Mouse (Mus musculus): ENCODE results near the gene Spryd3. TPM values are rescaled to one million over a fixed set of nuclear protein-coding genes. Genes with fewer than 3 reads are reported as not detected.

Gene Spryd3
- polyA plus RNA-seq, 1 experiment from 2014 or later = 61.8 TPM

GRCm38 (mm10) chr15:102105764-102106730 lies 30.0 kb downstream of the Spryd3 start:
- Histone ChIP-seq H3K9ac (replicated peaks; ENCODE audit: low read depth, low read length) (no peak overlapping the region), H3K4me3 (ENCODE audit: low read depth, low read length) (no peak overlapping the region; the same call in 1 of the 2 replicates), H3K9me3 (ENCODE audit: control insufficient read depth, low read length) (no peaks in the 10 kb centered on the region), H3K4me2 (ENCODE audit: low read depth, low read length) (peak overlapping the region; percentile 41), H3K27me3 (ENCODE audit: control insufficient read depth, insufficient read depth, low read length) (peaks cover 18% of the 10 kb centered on the region), H3K36me3 (ENCODE audit: control insufficient read depth, insufficient read depth, low read length) (no peaks in the 10 kb centered on the region), H3K27ac (ENCODE audit: low read depth, low read length) (no peak overlapping the region), H3K4me1 (ENCODE audit: control insufficient read depth, insufficient read depth, low read length) (peaks cover 3% of the 10 kb centered on the region; the same call in 1 of the 2 replicates)
- no peak for ATAC-seq (ENCODE audit: low read depth)
- WGBS = 29% methylated on average over 18 of the region's 18 CpGs

DNA sequence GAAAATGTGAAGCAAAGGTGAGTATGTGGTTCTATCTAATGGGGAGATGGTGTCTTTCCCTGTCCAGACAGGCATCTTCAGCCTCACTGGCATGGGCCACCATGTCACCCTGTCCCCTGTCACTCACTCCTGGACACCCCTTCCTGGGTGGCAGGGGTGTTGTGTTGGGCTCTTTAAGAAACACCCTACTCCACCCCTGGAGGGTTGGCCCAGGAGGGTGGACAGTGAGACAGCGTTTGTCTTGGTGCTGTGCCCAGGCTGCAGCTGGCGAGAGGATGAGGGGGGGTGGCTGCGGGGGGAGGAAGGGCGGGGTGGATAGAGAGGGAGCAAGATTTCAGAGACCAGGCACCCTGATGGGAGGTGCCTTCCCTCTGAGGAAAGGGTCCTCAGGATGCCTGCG lies 30.7 kb downstream of the Spryd3 start:
- Histone ChIP-seq H3K27ac (ENCODE audit: low read depth, low read length) (no peak overlapping the region), H3K9ac (replicated peaks; ENCODE audit: low read depth, low read length) (no peak overlapping the region), H3K27me3 (ENCODE audit: control insufficient read depth, insufficient read depth, low read length) (peaks cover 18% of the 10 kb centered on the region), H3K36me3 (ENCODE audit: control insufficient read depth, insufficient read depth, low read length) (no peaks in the 10 kb centered on the region), H3K9me3 (ENCODE audit: control insufficient read depth, low read length) (no peaks in the 10 kb centered on the region), H3K4me2 (ENCODE audit: low read depth, low read length) (peak overlapping the region; percentile 1; the same call in 1 of the 2 replicates), H3K4me3 (ENCODE audit: low read depth, low read length) (no peak overlapping the region), H3K4me1 (ENCODE audit: control insufficient read depth, insufficient read depth, low read length) (peaks cover 5% of the 10 kb centered on the region; the same call in 1 of the 2 replicates)
- WGBS = 48% methylated on average over 5 of the region's 5 CpGs
- no peak for ATAC-seq (ENCODE audit: low read depth)

- Histone ChIP-seq H3K36me3 (ENCODE audit: control insufficient read depth, insufficient read depth, low read length) (no peaks in the 10 kb centered on the region), H3K9me3 (ENCODE audit: control insufficient read depth, low read length) (no peaks in the 10 kb centered on the region), H3K4me2 (ENCODE audit: low read depth, low read length) (peak overlapping the region; percentile 27), H3K4me3 (ENCODE audit: low read depth, low read length) (no peak overlapping the region; the same call in 1 of the 2 replicates), H3K27ac (ENCODE audit: low read depth, low read length) (no peak overlapping the region), H3K4me1 (ENCODE audit: control insufficient read depth, insufficient read depth, low read length) (peaks cover 11% of the 10 kb centered on the region), H3K27me3 (ENCODE audit: control insufficient read depth, insufficient read depth, low read length) (peaks cover 18% of the 10 kb centered on the region), H3K9ac (replicated peaks; ENCODE audit: low read depth, low read length) (no peak overlapping the region)
- ATAC-seq (ENCODE audit: low read depth) = no peak
- 26% methylated on average over 12 of the region's 12 CpGs for WGBS
Observed at GRCm38 (mm10) chr15:102103947-102104555, 32.0 kb downstream of the Spryd3 start.

GRCm38 (mm10) chr15:102103371-102103946 lies 32.6 kb downstream of the Spryd3 start:
- H3K9me3 ChIP-seq (ENCODE audit: control insufficient read depth, low read length) = no peaks in the 10 kb centered on the region
- peak overlapping the region; percentile 27 for H3K4me2 ChIP-seq (ENCODE audit: low read depth, low read length)
- 7% methylated on average over 14 of the region's 14 CpGs for WGBS
- peak overlapping the region; percentile 62; the same call in 1 of the 2 replicates for H3K27ac ChIP-seq (ENCODE audit: low read depth, low read length)
- H3K27me3 ChIP-seq (ENCODE audit: control insufficient read depth, insufficient read depth, low read length) = peaks cover 18% of the 10 kb centered on the region
- H3K36me3 ChIP-seq (ENCODE audit: control insufficient read depth, insufficient read depth, low read length) = no peaks in the 10 kb centered on the region
- ATAC-seq (ENCODE audit: low read depth) = no peak
- H3K4me3 ChIP-seq (ENCODE audit: low read depth, low read length) = peak overlapping the region; percentile 19; the same call in 1 of the 2 replicates
- peaks cover 11% of the 10 kb centered on the region for H3K4me1 ChIP-seq (ENCODE audit: control insufficient read depth, insufficient read depth, low read length)
- H3K9ac ChIP-seq (replicated peaks; ENCODE audit: low read depth, low read length) = 0 out of 2 replicates have a peak overlapping the region, but pooled peaks have one; percentile 4

DNA sequence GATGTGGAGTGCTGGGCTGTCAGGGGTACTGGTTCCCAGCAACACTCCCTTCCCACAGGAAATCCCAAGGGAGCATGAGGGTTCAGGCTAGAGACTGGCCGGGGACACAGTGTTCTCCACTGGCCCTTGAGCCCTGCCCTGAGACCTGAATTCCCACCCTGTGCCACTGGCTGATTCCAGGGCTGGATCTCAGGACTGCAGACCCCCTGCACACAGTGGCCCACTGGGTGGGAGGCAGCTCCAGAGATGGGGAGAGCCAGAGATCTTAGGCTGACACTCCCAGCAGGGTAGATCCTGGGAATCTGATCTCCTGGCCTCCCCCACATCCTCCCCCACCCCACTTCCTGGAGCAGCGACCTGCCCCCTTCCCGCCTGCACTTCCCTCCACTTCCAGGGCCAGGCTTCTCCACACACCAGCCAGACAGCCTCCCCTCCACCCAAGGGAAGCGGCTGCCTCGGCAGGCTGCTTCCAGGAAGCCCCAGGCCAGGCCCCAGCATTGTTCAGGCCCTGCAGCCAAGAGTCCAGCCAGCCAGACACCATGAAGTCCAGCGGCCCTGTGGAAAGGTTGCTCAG lies 33.4 kb downstream of the Spryd3 start:
- peaks cover 11% of the 10 kb centered on the region for H3K4me1 ChIP-seq (ENCODE audit: control insufficient read depth, insufficient read depth, low read length)
- WGBS = 17% methylated on average over 5 of the region's 6 CpGs
- H3K4me3 ChIP-seq (ENCODE audit: low read depth, low read length) = peak overlapping the region; percentile 19
- no peaks in the 10 kb centered on the region for H3K36me3 ChIP-seq (ENCODE audit: control insufficient read depth, insufficient read depth, low read length)
- no peak for ATAC-seq (ENCODE audit: low read depth)
- peak overlapping the region; percentile 27; the same call in 1 of the 2 replicates for H3K4me2 ChIP-seq (ENCODE audit: low read depth, low read length)
- H3K27ac ChIP-seq (ENCODE audit: low read depth, low read length) = peak overlapping the region; percentile 62; the same call in 1 of the 2 replicates
- peaks cover 15% of the 10 kb centered on the region for H3K27me3 ChIP-seq (ENCODE audit: control insufficient read depth, insufficient read depth, low read length)
- peak overlapping the region; percentile 4; the same call in 1 of the 2 replicates for H3K9ac ChIP-seq (replicated peaks; ENCODE audit: low read depth, low read length)
- H3K9me3 ChIP-seq (ENCODE audit: control insufficient read depth, low read length) = no peaks in the 10 kb centered on the region

DNA sequence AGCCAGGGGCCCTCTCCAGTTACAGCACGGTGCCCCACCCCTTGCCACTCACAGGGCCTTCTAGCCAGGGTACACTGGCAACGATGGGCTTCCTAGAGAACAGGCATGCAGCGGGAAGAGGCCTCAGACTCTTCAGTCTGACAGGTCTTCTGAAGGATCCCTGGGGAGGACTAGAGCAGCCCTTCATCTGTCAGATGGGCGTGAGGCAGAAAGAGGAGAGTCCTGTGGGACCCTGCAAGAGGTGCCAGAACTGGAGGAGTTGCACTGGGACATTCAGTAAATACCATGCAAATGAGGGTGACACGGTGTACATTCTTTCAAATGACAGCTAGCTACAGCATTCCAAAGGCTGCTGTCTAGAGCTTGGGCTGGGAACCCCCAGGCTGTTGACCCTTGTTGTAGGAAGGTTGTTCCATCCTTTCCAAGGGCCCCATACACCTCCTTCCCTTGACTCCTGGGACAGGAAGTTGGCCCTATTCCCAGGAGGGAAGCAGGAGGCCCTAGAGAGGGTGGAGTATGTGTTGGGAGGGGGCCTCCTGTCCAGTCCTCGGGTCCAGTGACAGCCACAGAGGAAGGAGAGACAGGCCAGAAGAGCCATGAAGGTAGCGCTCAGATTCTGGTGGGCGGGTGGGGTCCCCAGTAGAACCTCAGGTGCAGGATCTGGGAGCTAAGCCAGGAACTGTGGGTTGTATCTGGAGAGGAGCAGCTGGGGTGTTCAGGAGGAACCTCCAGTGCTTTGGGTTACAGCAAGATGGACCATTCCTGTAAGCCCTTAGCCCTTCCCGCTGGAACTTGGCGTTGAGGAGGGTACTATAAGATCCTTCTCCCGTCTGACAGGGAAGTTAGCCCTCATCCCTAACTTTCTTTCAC lies 34.1 kb downstream of the Spryd3 start:
- no peaks in the 10 kb centered on the region for H3K9me3 ChIP-seq (ENCODE audit: control insufficient read depth, low read length)
- ATAC-seq (ENCODE audit: low read depth) = no peak
- H3K4me2 ChIP-seq (ENCODE audit: low read depth, low read length) = peak overlapping the region; percentile 15; the same call in 1 of the 2 replicates
- H3K27me3 ChIP-seq (ENCODE audit: control insufficient read depth, insufficient read depth, low read length) = peaks cover 13% of the 10 kb centered on the region
- 32% methylated on average over 11 of the region's 11 CpGs for WGBS
- H3K4me3 ChIP-seq (ENCODE audit: low read depth, low read length) = no peak overlapping the region
- peak overlapping the region; percentile 52; the same call in 1 of the 2 replicates for H3K27ac ChIP-seq (ENCODE audit: low read depth, low read length)
- peaks cover 11% of the 10 kb centered on the region for H3K4me1 ChIP-seq (ENCODE audit: control insufficient read depth, insufficient read depth, low read length)
- 0 out of 2 replicates have a peak, but pooled peaks cover 4% of the 10 kb centered on the region for H3K36me3 ChIP-seq (ENCODE audit: control insufficient read depth, insufficient read depth, low read length)
- H3K9ac ChIP-seq (replicated peaks; ENCODE audit: low read depth, low read length) = no peak overlapping the region

GRCm38 (mm10) chr15:102100996-102101671 lies 34.9 kb downstream of the Spryd3 start:
- H3K27ac ChIP-seq (ENCODE audit: low read depth, low read length) = peak overlapping the region; percentile 44; the same call in 1 of the 2 replicates
- peak overlapping the region; percentile 57; the same call in 1 of the 2 replicates for H3K9ac ChIP-seq (replicated peaks; ENCODE audit: low read depth, low read length)
- H3K4me1 ChIP-seq (ENCODE audit: control insufficient read depth, insufficient read depth, low read length) = peaks cover 11% of the 10 kb centered on the region
- H3K27me3 ChIP-seq (ENCODE audit: control insufficient read depth, insufficient read depth, low read length) = peaks cover 5% of the 10 kb centered on the region
- ATAC-seq (ENCODE audit: low read depth) = no peak
- peak overlapping the region; percentile 76 for H3K4me2 ChIP-seq (ENCODE audit: low read depth, low read length)
- 26% methylated on average over 10 of the region's 10 CpGs for WGBS
- H3K36me3 ChIP-seq (ENCODE audit: control insufficient read depth, insufficient read depth, low read length) = peaks cover 4% of the 10 kb centered on the region; the same call in 1 of the 2 replicates
- no peaks in the 10 kb centered on the region for H3K9me3 ChIP-seq (ENCODE audit: control insufficient read depth, low read length)
- H3K4me3 ChIP-seq (ENCODE audit: low read depth, low read length) = no peak overlapping the region; the same call in 1 of the 2 replicates

Measured in neural tube, embryonic 14.5 days (tissue).